Mouse (Mus musculus) cerebellum, adult 2 months (tissue): ENCODE measurements around the gene Snx22.

Experiments
- CTCF ChIP-seq: fragments of 200-500 bp; IDR thresholded peaks from 2 replicates; pipeline ENCODE4 v1.5.1; 2011; ENCODE audit warnings: low read depth, mild to moderate bottlenecking, control low read depth, low read length, moderate library complexity, borderline replicate concordance; ENCODE audit not compliant: insufficient read depth
- POLR2A ChIP-seq: fragments of 200-500 bp; IDR thresholded peaks from 2 replicates; pipeline ENCODE4 v1.6.1; 2011; ENCODE audit warnings: low read length, control low read depth, borderline replicate concordance; ENCODE audit not compliant: insufficient read depth

DNA sequence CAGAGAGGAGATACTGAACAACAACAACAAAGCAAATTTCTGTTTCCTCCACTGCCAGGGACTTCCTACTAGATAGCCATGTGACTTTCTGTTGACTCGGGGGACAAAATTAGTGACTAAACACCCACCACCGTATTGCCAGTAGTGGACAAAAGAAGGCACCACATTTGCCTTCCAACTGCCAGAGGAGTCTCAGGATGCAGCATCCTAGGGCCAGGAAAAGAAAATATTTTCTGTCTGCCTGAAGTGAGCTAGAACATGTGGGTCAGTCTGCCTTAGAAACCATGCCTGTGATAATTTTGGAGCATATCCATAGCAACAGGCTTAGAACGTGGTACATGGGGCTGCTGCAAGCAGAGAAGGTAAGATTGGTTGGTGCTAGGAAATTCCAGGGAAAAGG, 28.7 kb downstream of the Snx22 start:
- TF ChIP-seq CTCF (no peak), POLR2A (no peak)
